Mouse (Mus musculus): ENCODE results near the gene Dusp5. TPM values are rescaled to one million over a fixed set of nuclear protein-coding genes. Genes with fewer than 3 reads are reported as not detected.

Gene Dusp5
- total and polyA plus RNA-seq, 2 experiments from 2014 or later: 9.8 to 26.0 TPM

DNA sequence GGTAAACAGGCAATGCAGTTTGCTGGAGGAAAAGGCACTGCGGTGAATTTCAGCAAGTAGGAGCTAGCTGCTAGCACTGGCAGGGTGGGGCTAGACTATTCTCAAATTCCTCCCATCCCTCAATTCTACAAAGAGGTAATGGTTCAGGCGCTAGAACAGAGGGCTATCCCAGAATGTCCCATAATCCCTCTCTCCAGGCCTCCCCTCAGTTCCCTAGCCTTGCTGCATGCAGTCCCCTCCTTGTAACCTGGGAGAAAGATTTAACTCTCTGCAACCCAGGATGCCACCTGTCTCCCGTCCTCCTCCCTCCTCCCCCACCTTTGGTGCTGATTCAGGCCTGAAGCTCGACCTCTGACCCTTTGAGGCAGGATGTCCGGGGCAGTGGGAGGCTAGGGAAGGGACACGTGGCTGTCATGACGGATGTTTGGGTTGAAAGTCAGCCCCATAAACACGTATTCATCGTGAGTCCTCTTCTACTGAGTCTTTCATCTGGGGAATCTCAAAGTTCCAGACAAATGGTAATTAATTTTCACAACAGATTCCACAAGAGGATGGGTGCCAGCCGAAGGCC, 23.4 kb downstream of the Dusp5 start:
- 40% methylated on average over 10 of the region's 10 CpGs for WGBS
- DNase-seq (ENCODE audit: low spot score) (no peak), ATAC-seq (no peak)
- Histone ChIP-seq H3K4me2 (ENCODE audit: low read depth, low read length) (no peak overlapping the region), H3K27me3 (ENCODE audit: insufficient read depth, low read length) (no peaks in the 10 kb centered on the region), H3K36me3 (ENCODE audit: insufficient read depth, low read length) (no peaks in the 10 kb centered on the region), H3K4me3 (ENCODE audit: low read length) (no peak overlapping the region), H3K9ac (replicated peaks; ENCODE audit: low read length) (no peak overlapping the region), H3K27ac (no peak overlapping the region), H3K9me3 (ENCODE audit: low read length) (no peaks in the 10 kb centered on the region), H3K4me1 (ENCODE audit: insufficient read depth, low read length) (no peaks in the 10 kb centered on the region; the same call in 1 of the 2 replicates)
- no peak for TF ChIP-seq CTCF (IDR thresholded peaks at IDR 0.05; ENCODE audit: low read depth)

DNA sequence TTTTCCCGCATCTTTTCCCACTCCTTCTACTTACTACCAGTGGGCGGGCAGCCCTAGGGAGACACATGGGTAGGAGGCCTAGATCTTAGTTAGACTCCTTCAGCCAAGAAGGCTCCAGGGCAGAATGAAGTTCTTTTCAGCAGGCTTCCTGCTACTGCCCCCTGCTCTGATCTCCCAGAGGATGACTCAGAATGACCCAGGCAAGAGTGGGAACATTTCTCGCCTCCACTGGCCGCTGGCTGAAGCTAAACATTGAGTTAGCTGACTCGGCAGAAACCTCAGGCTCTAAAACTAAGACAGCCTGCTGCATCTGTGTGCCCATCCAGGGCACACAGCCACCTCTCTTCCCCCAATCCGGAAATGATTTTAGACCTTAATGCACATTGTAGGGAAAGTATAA, 23.9 kb downstream of the Dusp5 start:
- H3K9me3 ChIP-seq (ENCODE audit: low read length): no peaks in the 10 kb centered on the region
- TF ChIP-seq CTCF (IDR thresholded peaks at IDR 0.05; ENCODE audit: low read depth): no peak
- DNase-seq (ENCODE audit: low spot score): no peak
- H3K27ac ChIP-seq: no peak overlapping the region
- no peaks in the 10 kb centered on the region for H3K27me3 ChIP-seq (ENCODE audit: insufficient read depth, low read length)
- H3K36me3 ChIP-seq (ENCODE audit: insufficient read depth, low read length): no peaks in the 10 kb centered on the region
- no peaks in the 10 kb centered on the region; the same call in 1 of the 2 replicates for H3K4me1 ChIP-seq (ENCODE audit: insufficient read depth, low read length)
- ATAC-seq: no peak
- no peak overlapping the region for H3K4me3 ChIP-seq (ENCODE audit: low read length)
- no peak overlapping the region for H3K4me2 ChIP-seq (ENCODE audit: low read depth, low read length)
- WGBS: 60% methylated on average over 6 of the region's 6 CpGs
- no peak overlapping the region for H3K9ac ChIP-seq (replicated peaks; ENCODE audit: low read length)

DNA sequence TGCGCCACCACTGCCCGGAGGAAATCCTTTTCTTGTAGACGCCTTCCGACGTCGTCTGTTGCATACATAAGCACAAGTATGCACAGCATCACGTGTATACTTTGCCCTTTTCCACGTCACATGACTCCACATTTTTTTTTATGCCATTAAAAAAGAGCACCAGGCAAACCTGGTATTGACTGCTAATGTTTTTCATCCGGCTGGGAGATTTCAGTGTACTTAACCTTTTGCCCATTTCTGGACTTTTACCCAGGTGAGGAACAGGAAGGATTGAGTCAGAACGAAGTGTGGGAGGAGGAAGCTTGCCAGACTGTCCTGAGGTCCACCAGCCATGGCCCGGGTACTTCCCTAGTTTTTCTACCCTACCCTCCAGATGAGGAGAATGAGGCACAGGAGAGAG, 25.5 kb downstream of the Dusp5 start:
- ATAC-seq (no peak), DNase-seq (ENCODE audit: low spot score) (no peak)
- Histone ChIP-seq H3K4me1 (ENCODE audit: insufficient read depth, low read length) (no peaks in the 10 kb centered on the region; the same call in 1 of the 2 replicates), H3K4me2 (ENCODE audit: low read depth, low read length) (no peak overlapping the region), H3K27ac (no peak overlapping the region), H3K36me3 (ENCODE audit: insufficient read depth, low read length) (no peaks in the 10 kb centered on the region), H3K27me3 (ENCODE audit: insufficient read depth, low read length) (no peaks in the 10 kb centered on the region), H3K9me3 (ENCODE audit: low read length) (no peaks in the 10 kb centered on the region), H3K4me3 (ENCODE audit: low read length) (no peak overlapping the region), H3K9ac (replicated peaks; ENCODE audit: low read length) (no peak overlapping the region)
- TF ChIP-seq CTCF (IDR thresholded peaks at IDR 0.05; ENCODE audit: low read depth): no peak
- 84% methylated on average over 11 of the region's 11 CpGs for WGBS

DNA sequence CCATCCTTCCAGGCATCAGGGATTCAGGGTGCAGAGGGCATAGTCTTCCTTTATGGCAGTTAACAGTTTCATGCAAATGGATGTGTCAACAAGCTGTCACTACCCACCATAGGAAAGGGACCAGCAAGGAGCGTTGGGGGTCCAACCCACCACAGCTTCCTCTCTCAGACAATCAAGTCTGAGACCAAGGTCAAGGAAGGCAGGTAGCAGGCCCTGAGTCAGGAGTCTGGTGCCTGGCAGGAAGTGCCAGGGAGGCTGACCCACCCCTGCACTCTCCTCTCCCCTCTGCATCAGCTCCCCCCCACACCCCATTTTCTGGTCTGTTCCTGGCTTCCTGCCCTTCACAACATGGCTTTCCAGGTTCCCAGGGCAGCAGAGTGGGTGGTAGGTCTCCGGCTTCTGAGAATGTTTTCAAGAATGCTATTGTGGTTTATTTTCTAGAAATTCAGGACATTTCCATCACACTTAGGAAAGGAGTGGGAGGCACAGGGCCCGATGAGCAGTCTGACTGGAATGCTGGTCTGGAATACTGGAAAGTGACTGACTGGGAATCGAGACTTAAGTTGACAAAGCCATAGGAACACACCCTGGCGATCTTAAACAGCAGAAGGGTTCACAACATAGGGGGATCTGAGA, 26.2 kb downstream of the Dusp5 start:
- H3K4me3 ChIP-seq (ENCODE audit: low read length): no peak overlapping the region
- H3K27ac ChIP-seq: no peak overlapping the region
- DNase-seq (ENCODE audit: low spot score): no peak
- H3K27me3 ChIP-seq (ENCODE audit: insufficient read depth, low read length): no peaks in the 10 kb centered on the region
- H3K36me3 ChIP-seq (ENCODE audit: insufficient read depth, low read length): no peaks in the 10 kb centered on the region
- WGBS: 74% methylated on average over 5 of the region's 5 CpGs
- no peaks in the 10 kb centered on the region; the same call in 1 of the 2 replicates for H3K4me1 ChIP-seq (ENCODE audit: insufficient read depth, low read length)
- no peak for TF ChIP-seq CTCF (IDR thresholded peaks at IDR 0.05; ENCODE audit: low read depth)
- H3K4me2 ChIP-seq (ENCODE audit: low read depth, low read length): no peak overlapping the region
- H3K9ac ChIP-seq (replicated peaks; ENCODE audit: low read length): no peak overlapping the region
- H3K9me3 ChIP-seq (ENCODE audit: low read length): no peaks in the 10 kb centered on the region
- no peak for ATAC-seq

DNA sequence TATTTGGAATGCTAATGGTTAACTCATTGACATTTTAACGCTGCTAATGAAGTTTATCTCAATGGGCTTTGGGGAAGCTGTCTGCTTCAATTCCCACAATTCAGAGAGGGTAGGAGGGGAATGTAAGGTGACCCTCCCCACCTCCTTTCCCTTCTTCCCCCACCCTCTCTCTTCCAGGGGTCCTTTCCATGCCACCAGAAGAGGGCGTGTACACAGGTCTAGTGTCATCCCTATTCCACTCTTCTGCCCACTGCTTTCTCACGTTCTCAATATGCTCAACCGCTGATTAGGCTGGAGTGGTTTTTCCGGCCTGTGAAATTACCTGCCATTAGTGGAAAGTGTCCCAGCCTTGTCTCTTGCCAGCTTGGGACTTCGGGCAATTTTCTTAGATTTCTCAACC, 27.9 kb downstream of the Dusp5 start:
- H3K4me1 ChIP-seq (ENCODE audit: insufficient read depth, low read length): no peaks in the 10 kb centered on the region; the same call in 1 of the 2 replicates
- ATAC-seq (no peak), DNase-seq (ENCODE audit: low spot score) (no peak)
- H3K9me3 ChIP-seq (ENCODE audit: low read length): no peaks in the 10 kb centered on the region
- TF ChIP-seq CTCF (IDR thresholded peaks at IDR 0.05; ENCODE audit: low read depth): no peak
- no peak overlapping the region for H3K9ac ChIP-seq (replicated peaks; ENCODE audit: low read length)
- peak overlapping the region; percentile 38 for H3K4me2 ChIP-seq (ENCODE audit: low read depth, low read length)
- H3K27me3 ChIP-seq (ENCODE audit: insufficient read depth, low read length): no peaks in the 10 kb centered on the region
- 33% methylated on average over 6 of the region's 6 CpGs for WGBS
- H3K27ac ChIP-seq: no peak overlapping the region
- no peaks in the 10 kb centered on the region for H3K36me3 ChIP-seq (ENCODE audit: insufficient read depth, low read length)
- no peak overlapping the region for H3K4me3 ChIP-seq (ENCODE audit: low read length)

DNA sequence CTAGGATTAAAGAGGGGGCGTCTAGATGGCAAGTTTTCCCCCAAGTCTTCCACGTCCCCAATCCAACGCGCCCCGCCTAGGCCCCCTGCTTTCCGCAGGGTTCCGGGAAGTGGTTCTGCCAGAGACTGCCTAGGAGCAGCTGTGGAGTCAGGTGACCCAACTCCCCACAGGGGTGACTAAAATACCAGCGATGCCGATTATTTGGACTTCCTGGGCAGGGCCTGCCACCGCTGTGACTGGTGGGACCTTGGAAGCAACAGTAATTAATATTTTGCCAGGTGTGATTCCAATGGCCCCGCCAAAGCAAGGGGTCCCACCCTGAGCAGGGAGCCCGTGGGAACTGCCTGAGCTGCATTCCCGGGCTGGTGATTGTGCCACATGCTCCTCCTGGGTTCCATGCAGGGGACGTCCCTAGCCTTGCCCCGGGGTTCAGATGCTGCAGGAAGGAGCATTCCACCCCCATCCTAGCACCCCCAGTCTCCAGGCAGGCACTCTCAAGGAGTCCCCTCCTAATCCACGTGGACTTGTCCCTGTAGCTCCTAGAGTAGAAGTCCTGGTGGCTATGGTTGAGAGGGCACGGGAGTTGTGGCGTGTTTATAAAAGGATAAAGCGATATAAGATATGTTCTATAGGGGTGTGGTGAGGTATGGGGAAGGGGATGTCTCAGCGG, 28.5 kb downstream of the Dusp5 start:
- 38% methylated on average over 20 of the region's 20 CpGs for WGBS
- no peak overlapping the region for H3K9ac ChIP-seq (replicated peaks; ENCODE audit: low read length)
- no peak for ATAC-seq

More for the DNA sequence above, 28.5 kb downstream of the Dusp5 start:
- DNase-seq (ENCODE audit: low spot score): peak; percentile 12
- H3K4me2 ChIP-seq (ENCODE audit: low read depth, low read length): peak overlapping the region; percentile 38
- no peaks in the 10 kb centered on the region for H3K27me3 ChIP-seq (ENCODE audit: insufficient read depth, low read length)
- H3K36me3 ChIP-seq (ENCODE audit: insufficient read depth, low read length): no peaks in the 10 kb centered on the region
- no peak overlapping the region for H3K4me3 ChIP-seq (ENCODE audit: low read length)
- H3K9me3 ChIP-seq (ENCODE audit: low read length): no peaks in the 10 kb centered on the region
- no peak for TF ChIP-seq CTCF (IDR thresholded peaks at IDR 0.05; ENCODE audit: low read depth)
- no peaks in the 10 kb centered on the region; the same call in 1 of the 2 replicates for H3K4me1 ChIP-seq (ENCODE audit: insufficient read depth, low read length)
- no peak overlapping the region for H3K27ac ChIP-seq
